9 mouse cellular contexts compared by ENCODE assay signal in the genomic region with DNA sequence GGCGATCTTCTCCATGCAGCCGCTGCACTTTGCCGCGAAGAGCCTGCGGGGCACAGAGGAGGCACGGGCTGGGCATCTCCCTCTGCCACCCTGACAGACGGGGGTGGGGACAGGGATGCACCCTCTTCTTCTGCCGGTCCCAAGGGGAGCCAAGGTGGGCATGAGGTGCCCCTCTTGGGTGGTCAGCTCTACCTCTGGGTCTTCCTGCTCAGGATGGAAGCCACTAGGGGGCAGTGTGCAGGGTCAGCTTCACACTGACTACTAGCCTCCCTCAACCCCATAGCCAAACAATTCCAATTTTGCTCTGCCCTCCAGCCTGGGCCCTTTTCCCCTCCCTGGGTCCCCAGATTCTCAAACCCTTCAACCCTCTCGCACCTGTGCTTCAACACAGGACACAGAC.
DNase-seq lines count a peak whose midpoint lies in the region; ATAC-seq and TF ChIP-seq lines count a peak whose summit lies in the region.
"Had no signal": no experiment of that assay in that cellular context is flagged by ENCODE, and none has a peak within 500 bp of the region (broad histone marks: within the 10 kb centered on the region; RNA-seq: fewer than 3 reads in every experiment).

No protein-coding gene starts in this region.

- no peak overlapping the region for H3K27ac ChIP-seq in kidney, adult 2 months (ENCODE audit: insufficient read depth, low read depth, low read length)
- H3K27ac ChIP-seq in kidney, embryonic 16.5 days (ENCODE audit: low read length) = no peak overlapping the region
- no peak overlapping the region for H3K27ac ChIP-seq in MEL (ENCODE audit: control insufficient read depth, low read depth, low read length)
- peak overlapping the region; percentile 87 for H3K27ac ChIP-seq in neural tube, embryonic 15.5 days (replicated peaks)
- H3K27ac ChIP-seq: midbrain, embryonic 12.5 days had no signal

- H3K36me3 ChIP-seq in kidney, adult 2 months (ENCODE audit: control insufficient read depth, insufficient read depth, low read length) = no peaks in the 10 kb centered on the region
- no peaks in the 10 kb centered on the region for H3K36me3 ChIP-seq in kidney, embryonic 16.5 days (ENCODE audit: insufficient read depth, low read length)
- H3K36me3 ChIP-seq in MEL (ENCODE audit: control insufficient read depth in 1 of 2, insufficient read depth in 2 of 2, low read length in 2 of 2) = no peaks in the 10 kb centered on the region
- no peaks in the 10 kb centered on the region for H3K36me3 ChIP-seq in neural tube, embryonic 15.5 days
- H3K36me3 ChIP-seq: midbrain, embryonic 12.5 days had no signal

- WGBS in kidney, adult 2 months = 20% methylated on average over 9 of the region's 9 CpGs
- 23% methylated on average over 9 of the region's 9 CpGs for WGBS in kidney, embryonic 16.5 days
- WGBS in neural tube, embryonic 15.5 days = 8% methylated on average over 9 of the region's 9 CpGs

- no peak for TF ChIP-seq POLR2A in kidney, adult 2 months (IDR thresholded peaks at IDR 0.05; ENCODE audit: low read depth, low read length)
- TF ChIP-seq POLR2A in MEL (IDR thresholded peaks at IDR 0.05; ENCODE audit: control insufficient read depth in 1 of 2, insufficient read depth in 1 of 2, low read depth in 1 of 2, low read length in 2 of 2, poor library complexity in 1 of 2) = no peak

- H3K27me3 ChIP-seq in kidney, adult 2 months (replicated peaks; ENCODE audit: control insufficient read depth, insufficient read depth, low read length) = no peaks in the 10 kb centered on the region
- H3K27me3 ChIP-seq in kidney, embryonic 16.5 days (ENCODE audit: insufficient read depth, low read length) = peaks cover 53% of the 10 kb centered on the region
- H3K27me3 ChIP-seq in MEL (ENCODE audit: control insufficient read depth in 1 of 2, insufficient read depth in 2 of 2, low read length in 2 of 2) = no peaks in the 10 kb centered on the region
- peaks cover 70% of the 10 kb centered on the region for H3K27me3 ChIP-seq in neural tube, embryonic 15.5 days (replicated peaks)

- TF ChIP-seq RAD21 in MEL (IDR thresholded peaks at IDR 0.05; ENCODE audit: low read depth, low read length) = no peak

- DNase-seq in kidney, adult 2 months = peak; percentile 27
- DNase-seq in MEL (ENCODE audit: low read depth, low spot score) = peak; percentile 18
- DNase-seq in embryo, embryonic 10.5 days (ENCODE audit: low spot score) = peak; percentile 79
- DNase-seq in kidney, postnatal 4 days = peak; percentile 71 to 73
- no peak for DNase-seq in layer of hippocampus, postnatal 14 days (ENCODE audit: low spot score in 2 of 2)
- no peak for DNase-seq in right cerebral cortex, postnatal 25 days

- no peak overlapping the region for H3K9ac ChIP-seq in kidney, embryonic 16.5 days (replicated peaks; ENCODE audit: low read length)
- no peak overlapping the region for H3K9ac ChIP-seq in MEL (ENCODE audit: control insufficient read depth, low read depth, low read length, poor library complexity, severe bottlenecking)
- H3K9ac ChIP-seq in neural tube, embryonic 15.5 days (replicated peaks) = no peak overlapping the region
- H3K9ac ChIP-seq: midbrain, embryonic 12.5 days had no signal

- no peak for ATAC-seq in kidney, embryonic 16.5 days (ENCODE audit: low FRiP score, low TSS enrichment)
- ATAC-seq in neural tube, embryonic 15.5 days (ENCODE audit: low FRiP score) = no peak

- TF ChIP-seq CTCF in kidney, adult 2 months (conservative IDR thresholded peaks at IDR 0.05; ENCODE audit: insufficient read depth, insufficient read length, low read depth, low read length) = peak; percentile 53
- TF ChIP-seq CTCF in MEL (IDR thresholded peaks at IDR 0.05 in 2 of 3, conservative IDR thresholded peaks at IDR 0.05 in 1 of 3; ENCODE audit: control insufficient read depth in 1 of 3, insufficient read depth in 1 of 3, low read depth in 2 of 3, low read length in 3 of 3, poor library complexity in 1 of 3, severe bottlenecking in 1 of 3) = peak; percentile 40 to 73 (median 41); a peak in 5 of 6 replicates

- TF ChIP-seq EP300 in MEL (IDR thresholded peaks at IDR 0.05; ENCODE audit: low read depth in 1 of 2, low read length in 2 of 2) = no peak

- no peaks in the 10 kb centered on the region for H3K4me1 ChIP-seq in kidney, adult 2 months (ENCODE audit: control insufficient read depth, insufficient read depth, low read length)
- H3K4me1 ChIP-seq in kidney, embryonic 16.5 days (ENCODE audit: insufficient read depth, low read length) = peaks cover 8% of the 10 kb centered on the region; the same call in 1 of the 2 replicates
- no peaks in the 10 kb centered on the region for H3K4me1 ChIP-seq in MEL (ENCODE audit: control insufficient read depth in 1 of 2, insufficient read depth in 2 of 2, low read length in 2 of 2)
- H3K4me1 ChIP-seq in neural tube, embryonic 15.5 days = peaks cover 77% of the 10 kb centered on the region

- no peak overlapping the region for H3K4me2 ChIP-seq in kidney, embryonic 16.5 days (replicated peaks; ENCODE audit: low read depth, low read length)
- peak overlapping the region; percentile 33 for H3K4me2 ChIP-seq in neural tube, embryonic 15.5 days
- H3K4me2 ChIP-seq: midbrain, embryonic 12.5 days had no signal

- no peaks in the 10 kb centered on the region for H3K79me2 ChIP-seq in MEL (ENCODE audit: control insufficient read depth, insufficient read depth, low read length, poor library complexity)

- H3K4me3 ChIP-seq in kidney, adult 2 months (ENCODE audit: insufficient read depth, low read depth, low read length) = no peak overlapping the region
- H3K4me3 ChIP-seq in kidney, embryonic 16.5 days (ENCODE audit: low read length) = no peak overlapping the region
- no peak overlapping the region for H3K4me3 ChIP-seq in MEL (ENCODE audit: control insufficient read depth in 1 of 2, insufficient read depth in 1 of 2, low read depth in 2 of 2, low read length in 2 of 2)
- H3K4me3 ChIP-seq in neural tube, embryonic 15.5 days (replicated peaks) = no peak overlapping the region
- H3K4me3 ChIP-seq: midbrain, embryonic 12.5 days had no signal

- no peaks in the 10 kb centered on the region for H3K9me3 ChIP-seq in kidney, embryonic 16.5 days (ENCODE audit: low read length)
- H3K9me3 ChIP-seq in MEL (replicated peaks; ENCODE audit: insufficient read depth, low read length) = no peaks in the 10 kb centered on the region
- H3K9me3 ChIP-seq in neural tube, embryonic 15.5 days (replicated peaks) = no peaks in the 10 kb centered on the region
- H3K9me3 ChIP-seq: midbrain, embryonic 12.5 days had no signal

TF ChIP-seq in MEL, 35 proteins besides CTCF, POLR2A, EP300 and RAD21:
- TF ChIP-seq MYC (IDR thresholded peaks at IDR 0.05; ENCODE audit: low read depth, low read length) (no peak), ZC3H11A (IDR thresholded peaks at IDR 0.05; ENCODE audit: low read depth, low read length) (no peak), NRF1 (IDR thresholded peaks at IDR 0.05; ENCODE audit: insufficient read depth, low read depth, low read length, poor library complexity, severe bottlenecking) (no peak), ETS1 (IDR thresholded peaks at IDR 0.05; ENCODE audit: low read depth, low read length) (no peak), ZMIZ1 (IDR thresholded peaks at IDR 0.05; ENCODE audit: low read depth, low read length) (no peak), JUND (IDR thresholded peaks at IDR 0.05; ENCODE audit: low read depth, low read length) (no peak), POLR2AphosphoS5 (IDR thresholded peaks at IDR 0.05; ENCODE audit: borderline replicate concordance, low read depth, low read length) (no peak), CHD1 (IDR thresholded peaks at IDR 0.05; ENCODE audit: low read depth, low read length) (no peak), ZNF384 (IDR thresholded peaks at IDR 0.05; ENCODE audit: low read depth, low read length) (no peak), RCOR1 (IDR thresholded peaks at IDR 0.05; ENCODE audit: low read depth, low read length) (no peak), TBP (IDR thresholded peaks at IDR 0.05; ENCODE audit: low read depth, low read length) (no peak), UBTF (IDR thresholded peaks at IDR 0.05; ENCODE audit: borderline replicate concordance, insufficient read depth, low read depth, low read length) (no peak), CHD2 (IDR thresholded peaks at IDR 0.05; ENCODE audit: low read length) (no peak), TAL1 (IDR thresholded peaks at IDR 0.05; ENCODE audit: low read length) (no peak)

Comparison
In these comparisons a context has a peak if more than half of its experiments do, and no peak if none do; other contexts are left out.
1. DNase-seq: peak in kidney, adult 2 months (single experiment), MEL (single experiment), embryo, embryonic 10.5 days (single experiment) and kidney, postnatal 4 days (2 of 2); none in layer of hippocampus, postnatal 14 days (0 of 2) and right cerebral cortex, postnatal 25 days (single experiment).